Mouse (Mus musculus): ENCODE results near the gene Vmn1r159. TPM values are rescaled to one million over a fixed set of nuclear protein-coding genes. Genes with fewer than 3 reads are reported as not detected.
"Not testable (repeated sequence)": the region's sequence is repeated elsewhere in the genome, so short reads cannot be mapped to it uniquely, and the experiment has no call there.

Gene Vmn1r159
- not detected for total RNA-seq (2021)

DNA sequence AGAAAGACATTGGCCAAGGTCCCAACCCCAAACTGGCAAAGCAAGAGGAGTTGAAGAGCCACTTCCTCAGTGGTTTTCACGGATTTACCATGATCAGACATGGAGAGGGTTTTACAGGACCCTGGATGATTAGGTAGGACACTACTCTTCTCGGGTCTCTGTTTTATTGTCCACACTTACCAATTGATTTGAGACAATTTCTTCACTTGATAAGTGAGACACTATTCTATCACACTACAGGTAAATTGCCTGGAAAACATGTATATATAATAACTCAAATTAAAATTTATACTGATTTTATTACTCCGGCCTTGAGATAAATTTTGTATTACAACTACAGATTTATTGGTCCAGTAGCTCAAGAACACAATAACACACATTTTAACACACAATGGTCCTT lies at the start of gene Vmn1r159:
Vmn1r159 (minus strand) TSS at position 101 of the 400 bp plus-strand sequence.
- DNase-seq; intact Hi-C loops (cut with DNase I): not testable (repeated sequence)

DNA sequence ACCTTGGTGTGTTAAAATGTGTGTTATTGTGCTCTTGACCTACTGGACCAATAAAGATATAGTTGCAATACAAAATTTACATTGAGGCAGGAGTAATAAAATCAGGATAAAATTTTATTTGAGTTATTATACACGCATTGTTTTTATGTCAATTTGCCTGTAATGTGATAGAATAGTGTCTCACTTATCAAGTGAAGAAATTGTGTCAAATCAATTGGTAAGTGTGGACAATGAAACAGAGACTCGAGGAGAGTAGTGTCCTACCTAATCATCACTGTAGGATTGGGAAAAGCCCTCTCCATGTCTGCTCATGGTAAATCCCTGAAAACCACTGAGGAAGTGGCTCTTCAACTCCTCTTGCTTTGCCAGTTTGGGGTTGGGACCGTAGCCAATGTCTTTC lies 27.5 kb upstream of the Vmn1r159 start, which contains the start of gene Vmn1r160:
Vmn1r160 (plus strand) TSS at position 301 of the 400 bp plus-strand sequence.
- intact Hi-C loops (cut with DNase I); DNase-seq: not testable (repeated sequence)

Other genes with a start within 250 kb of the Vmn1r159 start
- not detected for gene Vmn1r155, start 185.6 kb downstream of the Vmn1r159 start, total RNA-seq (2021)
- gene Gm8693, start 151.3 kb downstream of the Vmn1r159 start, total RNA-seq (2021), result not detected
- gene Gm4567, start 123.9 kb downstream of the Vmn1r159 start, total RNA-seq (2021), result not detected
- gene Vmn1r157, start 81.9 kb downstream of the Vmn1r159 start, total RNA-seq (2021), result not detected
- not detected for gene Vmn1r158, start 52.8 kb downstream of the Vmn1r159 start, total RNA-seq (2021)
- gene Vmn1r160, start 27.6 kb upstream of the Vmn1r159 start, total RNA-seq (2021), result not detected
- not detected for gene Gm4214, start 141.1 kb upstream of the Vmn1r159 start, total RNA-seq (2021)
- gene Gm4216, start 176.3 kb upstream of the Vmn1r159 start, total RNA-seq (2021), result not detected
- gene Vmn1r163, start 211.9 kb upstream of the Vmn1r159 start, total RNA-seq (2021), result not detected
- gene Gm8720, start 223.9 kb upstream of the Vmn1r159 start, total RNA-seq (2021), result not detected

All from heart, postnatal 36 days (tissue).